Mouse (Mus musculus) intestine, embryonic 14.5 days (tissue): Measurements from ENCODE around the gene Rab6a. TPM values are rescaled to one million over a fixed set of nuclear protein-coding genes. Genes with fewer than 3 reads are reported as not detected.

ENCODE experiments used
- ATAC-seq: fragments of 200-750 bp; cut with Nextera tagmentation; replicated peaks from 2 replicates; pipeline ENCODE4 v1.8.0; 2017; ENCODE audit warnings: low read depth, moderate number of reproducible peaks, moderate TSS enrichment, moderate library complexity; ENCODE audit not compliant: low FRiP score, low TSS enrichment
- DNase-seq: peaks from one replicate; pipeline ENCODE4 v3.0.0-alpha.2; 2018; ENCODE audit warnings: low spot score
- H3K27ac ChIP-seq: fragments of 300-500 bp; sonication (generic); 2 replicates; pipeline ENCODE4 v1.5.1; 2014; ENCODE audit warnings: low read depth, mild to moderate bottlenecking, control low read depth
- H3K27me3 ChIP-seq: fragments of 300-500 bp; sonication (generic); replicated peaks from 2 replicates; pipeline ENCODE4 v1.6.1; 2014; ENCODE audit warnings: low read length, control low read depth; ENCODE audit not compliant: control insufficient read depth, insufficient read depth
- H3K36me3 ChIP-seq: fragments of 300-500 bp; sonication (generic); 2 replicates; pipeline ENCODE4 v1.6.1; 2014; ENCODE audit warnings: low read length, control low read depth; ENCODE audit not compliant: control insufficient read depth, insufficient read depth
- H3K4me1 ChIP-seq: fragments of 300-500 bp; sonication (generic); replicated peaks from 2 replicates; pipeline ENCODE4 v1.6.1; 2014; ENCODE audit warnings: low read length, control low read depth, mixed read lengths; ENCODE audit not compliant: control insufficient read depth, insufficient read depth
- H3K4me2 ChIP-seq: fragments of 300-500 bp; sonication (generic); 2 replicates; pipeline ENCODE4 v1.6.1; 2014; ENCODE audit warnings: low read length
- H3K4me3 ChIP-seq: fragments of 300-500 bp; sonication (generic); 2 replicates; pipeline ENCODE4 v1.5.1; 2014; ENCODE audit warnings: low read depth, low read length, control low read depth, mixed read lengths
- H3K9ac ChIP-seq: fragments of 300-500 bp; sonication (generic); 2 replicates; pipeline ENCODE4 v1.6.1; 2014; ENCODE audit warnings: mild to moderate bottlenecking, low read length
- H3K9me3 ChIP-seq: fragments of 300-500 bp; sonication (generic); 2 replicates; pipeline ENCODE4 v1.6.1; 2016; ENCODE audit warnings: low read length, control low read depth; ENCODE audit not compliant: control insufficient read depth
- WGBS: fragments of 180-500 bp; shearing (Covaris S2); extraction: QIAGEN DNeasy Blood & Tissue Kit; methylation state at CpG from one replicate; pipeline ENCODE4 v1.1.7; 2014; 5-methylcytosine and 5-hydroxymethylcytosine counted together
- polyA plus RNA-seq: library from polyadenylated mRNA; unstranded; fragments of >200 nt; fragmentation: Nextera tagmentation; extraction: Ambion mirVana; gene quantifications from 2 replicates; pipeline ENCODE4 v1.2.1, GENCODE M21; 2014

Rab6a gene
- polyA plus RNA-seq, 1 experiment from 2014 or later: 118 TPM

DNA sequence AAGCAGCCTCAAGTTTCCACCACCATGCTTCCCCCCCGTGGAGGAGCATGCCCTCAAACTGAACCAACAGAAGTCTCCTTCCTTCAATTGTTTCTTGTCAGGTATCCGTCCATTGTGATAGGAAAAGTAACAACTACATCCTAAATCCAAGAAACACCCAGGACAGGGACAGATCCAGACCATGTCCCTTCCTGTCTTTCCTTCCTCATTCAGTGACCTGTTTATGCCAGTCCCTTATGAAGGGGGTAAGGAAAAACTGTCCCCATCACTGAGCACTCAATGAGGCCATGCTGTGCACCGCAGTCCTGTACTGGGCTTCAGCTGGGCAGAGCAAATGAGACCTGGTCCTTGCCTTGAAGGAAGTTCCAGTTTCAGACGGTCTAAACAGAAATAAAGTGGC, 41.9 kb downstream of the Rab6a start:
- 76% methylated on average over 4 of the region's 4 CpGs for WGBS
- DNase-seq: peak; percentile 43
- no peak for ATAC-seq
- no peak overlapping the region for H3K27ac ChIP-seq
- H3K27me3 ChIP-seq: no peaks in the 10 kb centered on the region
- no peaks in the 10 kb centered on the region for H3K4me1 ChIP-seq
- H3K4me3 ChIP-seq: no peak overlapping the region
- H3K9me3 ChIP-seq: no peaks in the 10 kb centered on the region
- H3K36me3 ChIP-seq: 0 out of 2 replicates have a peak, but pooled peaks cover 3% of the 10 kb centered on the region
- H3K4me2 ChIP-seq: no peak overlapping the region
- no peak overlapping the region for H3K9ac ChIP-seq

DNA sequence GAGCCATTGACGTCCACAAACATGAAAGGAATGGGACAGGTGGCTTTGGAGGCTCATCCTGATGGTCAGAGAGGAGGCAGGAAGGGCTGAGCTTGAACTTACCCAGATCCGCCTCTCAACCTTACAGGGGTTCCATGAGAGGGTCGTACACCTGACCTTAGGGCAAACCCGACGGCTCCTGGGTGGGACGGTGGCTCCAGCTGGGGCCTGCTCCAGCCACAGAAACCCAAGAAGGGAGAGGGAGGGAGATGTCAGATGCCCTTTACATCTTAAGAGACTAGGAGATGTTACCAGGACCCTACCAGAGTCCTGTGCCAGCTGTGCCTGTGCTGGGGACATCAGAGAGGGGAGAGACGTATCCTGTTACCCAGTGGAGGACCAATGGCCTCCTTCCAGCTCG, 42.6 kb downstream of the Rab6a start:
- Histone ChIP-seq H3K4me2 (no peak overlapping the region), H3K4me1 (no peaks in the 10 kb centered on the region), H3K36me3 (0 out of 2 replicates have a peak, but pooled peaks cover 3% of the 10 kb centered on the region), H3K27me3 (no peaks in the 10 kb centered on the region), H3K27ac (no peak overlapping the region), H3K4me3 (no peak overlapping the region), H3K9ac (no peak overlapping the region), H3K9me3 (no peaks in the 10 kb centered on the region)
- ATAC-seq: no peak
- WGBS: 66% methylated on average over 8 of the region's 8 CpGs
- peak; percentile 47 for DNase-seq

DNA sequence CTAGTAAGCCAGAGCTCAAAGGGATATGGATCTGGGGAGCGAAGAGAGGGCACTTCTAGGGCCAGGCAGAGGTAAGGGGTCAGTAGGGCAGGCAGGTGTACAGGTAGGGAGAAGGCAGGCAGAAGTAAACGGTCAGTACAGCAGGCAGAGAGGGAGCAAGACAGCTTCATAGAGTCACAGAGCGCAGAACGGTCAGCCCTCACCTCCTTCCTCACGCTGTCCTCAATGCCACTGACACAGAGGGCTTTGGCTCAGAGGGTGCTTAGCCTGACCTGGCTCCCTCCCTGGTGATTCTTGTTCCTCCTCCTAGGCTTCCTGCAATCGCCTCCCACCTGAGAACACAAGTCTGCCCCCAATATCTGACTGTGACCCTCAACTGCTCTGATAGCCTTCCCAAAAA, 43.2 kb downstream of the Rab6a start:
- no peaks in the 10 kb centered on the region for H3K4me1 ChIP-seq
- H3K27me3 ChIP-seq: no peaks in the 10 kb centered on the region
- ATAC-seq (no peak), DNase-seq (peak; percentile 37)
- no peak overlapping the region for H3K27ac ChIP-seq
- no peaks in the 10 kb centered on the region for H3K9me3 ChIP-seq
- 79% methylated on average over 6 of the region's 6 CpGs for WGBS
- H3K9ac ChIP-seq: no peak overlapping the region
- no peak overlapping the region for H3K4me2 ChIP-seq
- 0 out of 2 replicates have a peak, but pooled peaks cover 3% of the 10 kb centered on the region for H3K36me3 ChIP-seq
- H3K4me3 ChIP-seq: no peak overlapping the region

GRCm38 (mm10) chr7:100651011-100651410, 43.8 kb downstream of the Rab6a start:
- ATAC-seq (no peak), DNase-seq (peak; percentile 49)
- H3K4me1 ChIP-seq: no peaks in the 10 kb centered on the region
- 0 out of 2 replicates have a peak, but pooled peaks cover 3% of the 10 kb centered on the region for H3K36me3 ChIP-seq
- H3K4me3 ChIP-seq: no peak overlapping the region
- no peaks in the 10 kb centered on the region for H3K9me3 ChIP-seq
- no peak overlapping the region for H3K9ac ChIP-seq
- H3K27me3 ChIP-seq: no peaks in the 10 kb centered on the region
- H3K27ac ChIP-seq: no peak overlapping the region
- H3K4me2 ChIP-seq: no peak overlapping the region
- 64% methylated on average over 4 of the region's 4 CpGs for WGBS

GRCm38 (mm10) chr7:100653480-100654266, 46.5 kb downstream of the Rab6a start:
- ATAC-seq (0 out of 2 replicates have a peak, but pooled peaks have one; percentile 48), DNase-seq (peak; percentile 53)
- no peaks in the 10 kb centered on the region for H3K9me3 ChIP-seq
- H3K4me2 ChIP-seq: no peak overlapping the region
- peak overlapping the region; percentile 10; the same call in 1 of the 2 replicates for H3K27ac ChIP-seq
- H3K4me1 ChIP-seq: peaks cover 2% of the 10 kb centered on the region
- H3K9ac ChIP-seq: no peak overlapping the region
- H3K27me3 ChIP-seq: no peaks in the 10 kb centered on the region
- 0 out of 2 replicates have a peak, but pooled peaks cover 3% of the 10 kb centered on the region for H3K36me3 ChIP-seq
- H3K4me3 ChIP-seq: no peak overlapping the region
- WGBS: 87% methylated on average over 9 of the region's 9 CpGs

DNA sequence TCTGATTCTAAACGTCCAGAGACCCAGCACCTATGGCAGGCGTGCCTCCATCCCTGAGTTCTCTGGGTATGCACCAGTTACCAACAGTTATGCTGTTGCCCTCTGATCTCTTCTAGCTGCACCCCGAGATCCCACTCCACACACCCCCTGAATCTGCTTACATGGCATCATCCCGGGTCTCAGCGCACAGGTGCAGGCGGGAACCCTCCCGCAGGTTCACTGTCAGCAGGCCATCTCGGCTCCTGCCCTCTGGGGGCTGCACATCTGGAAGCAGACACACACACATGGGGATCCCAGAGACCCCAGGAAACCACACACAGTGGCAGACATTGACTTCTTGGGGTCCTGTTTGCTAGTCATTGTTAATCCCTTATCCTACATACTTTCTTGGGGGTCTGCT, 47.2 kb downstream of the Rab6a start:
- WGBS: 88% methylated on average over 8 of the region's 8 CpGs
- Histone ChIP-seq H3K4me3 (no peak overlapping the region), H3K4me1 (peaks cover 4% of the 10 kb centered on the region), H3K4me2 (no peak overlapping the region), H3K9ac (no peak overlapping the region), H3K9me3 (no peaks in the 10 kb centered on the region), H3K27ac (peak overlapping the region; percentile 10; the same call in 1 of the 2 replicates), H3K27me3 (no peaks in the 10 kb centered on the region), H3K36me3 (no peaks in the 10 kb centered on the region)
- peak; percentile 47 for DNase-seq
- ATAC-seq: no peak

DNA sequence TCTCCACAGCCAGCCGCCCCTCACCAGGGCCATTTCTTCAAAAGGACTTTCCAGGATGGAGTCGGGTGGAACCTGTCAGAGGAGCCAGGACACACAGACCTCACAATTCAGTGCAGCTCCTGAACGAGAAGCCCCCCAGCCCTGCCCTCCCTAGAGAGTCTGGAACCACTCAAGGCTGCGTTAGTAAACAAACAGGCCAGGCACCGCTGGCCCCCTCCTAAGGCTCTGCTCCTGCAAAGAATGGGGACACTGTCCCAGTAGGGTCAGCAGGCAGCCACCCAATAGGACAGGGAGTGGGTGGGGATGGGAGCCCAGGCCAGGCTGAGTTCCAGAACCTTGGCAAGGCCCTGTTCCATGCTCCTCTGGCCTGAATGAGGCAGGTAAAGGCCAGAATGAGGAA, 49.5 kb downstream of the Rab6a start:
- no peaks in the 10 kb centered on the region for H3K27me3 ChIP-seq
- WGBS: 19% methylated on average over 5 of the region's 5 CpGs
- ATAC-seq: no peak
- H3K27ac ChIP-seq: no peak overlapping the region
- no peak overlapping the region for H3K9ac ChIP-seq
- H3K36me3 ChIP-seq: no peaks in the 10 kb centered on the region
- H3K4me3 ChIP-seq: no peak overlapping the region
- no peaks in the 10 kb centered on the region for H3K9me3 ChIP-seq
- no peak for DNase-seq
- H3K4me1 ChIP-seq: peaks cover 4% of the 10 kb centered on the region
- no peak overlapping the region for H3K4me2 ChIP-seq

GRCm38 (mm10) chr7:100658093-100658578, 50.9 kb downstream of the Rab6a start:
- Histone ChIP-seq H3K9me3 (no peaks in the 10 kb centered on the region), H3K4me2 (peak overlapping the region; percentile 42), H3K4me1 (peaks cover 7% of the 10 kb centered on the region), H3K27ac (no peak overlapping the region), H3K9ac (no peak overlapping the region), H3K27me3 (no peaks in the 10 kb centered on the region), H3K36me3 (no peaks in the 10 kb centered on the region), H3K4me3 (0 out of 2 replicates have a peak overlapping the region, but pooled peaks have one; percentile 10)
- DNase-seq (peak; percentile 75), ATAC-seq (peak; percentile 77)
- 30% methylated on average over 18 of the region's 18 CpGs for WGBS
